Mouse (Mus musculus) kidney, adult 2 months (tissue): Measurements from ENCODE around the gene Ndnf.

ENCODE experiments used
- CTCF ChIP-seq: fragments of 200-500 bp; conservative IDR thresholded peaks from 2 replicates; pipeline ENCODE4 v1.5.1; 2011; ENCODE audit warnings: low read depth, mild to moderate bottlenecking, control low read depth, low read length, moderate library complexity, mixed read lengths; ENCODE audit not compliant: insufficient read depth, insufficient read length
- POLR2A ChIP-seq: fragments of 200-500 bp; IDR thresholded peaks from one replicate; pipeline ENCODE4 v1.6.1; 2011; ENCODE audit warnings: low read depth, low read length, control low read depth

DNA sequence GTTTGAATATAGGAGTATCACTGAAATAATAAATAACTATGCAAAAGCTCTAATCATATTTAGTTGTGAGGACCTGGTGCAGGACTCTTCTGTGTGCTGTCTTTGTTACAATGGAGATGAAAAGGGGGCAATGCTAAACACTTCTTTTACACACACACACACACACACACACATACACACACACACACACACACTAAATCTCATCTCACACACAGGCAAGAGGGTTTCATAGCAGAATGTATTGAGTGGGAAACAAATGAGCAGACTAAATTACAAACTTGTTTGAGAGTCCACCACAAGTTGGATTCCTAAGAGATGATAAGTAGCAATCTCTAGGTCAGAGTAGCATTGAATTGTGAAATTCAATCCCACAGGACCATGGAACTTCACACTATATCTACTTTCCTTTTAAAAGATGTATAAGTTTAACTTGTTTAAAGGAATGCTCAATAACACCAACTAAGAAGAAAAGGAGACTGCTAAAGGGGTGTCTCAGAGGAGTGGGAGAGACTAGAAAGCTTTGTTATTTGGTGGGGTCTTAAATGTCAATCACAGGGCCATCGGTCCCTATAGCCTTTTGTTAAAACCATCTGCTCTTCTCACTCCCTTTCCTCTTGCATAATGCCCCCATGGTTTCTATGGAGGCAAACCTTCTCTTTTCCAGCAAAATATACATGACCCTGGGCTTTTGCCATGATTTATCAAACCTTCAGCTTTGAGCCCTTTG lies 71.9 kb downstream of the Ndnf start:
- TF ChIP-seq CTCF (no peak), POLR2A (no peak)
